Mouse (Mus musculus): ENCODE results near the gene Gm8994. TPM values are rescaled to one million over a fixed set of nuclear protein-coding genes. Genes with fewer than 3 reads are reported as not detected.
A peak's percentile ranks its signal among the peaks of the same experiment; 100 is the strongest.
"Not testable (repeated sequence)": the region's sequence is repeated elsewhere in the genome, so short reads cannot be mapped to it uniquely, and the experiment has no call there.

The Gm8994 gene
- polyA plus RNA-seq (2014; fragmentation: Nextera tagmentation; extraction: Ambion mirVana), result not detected in 2 replicates

DNA sequence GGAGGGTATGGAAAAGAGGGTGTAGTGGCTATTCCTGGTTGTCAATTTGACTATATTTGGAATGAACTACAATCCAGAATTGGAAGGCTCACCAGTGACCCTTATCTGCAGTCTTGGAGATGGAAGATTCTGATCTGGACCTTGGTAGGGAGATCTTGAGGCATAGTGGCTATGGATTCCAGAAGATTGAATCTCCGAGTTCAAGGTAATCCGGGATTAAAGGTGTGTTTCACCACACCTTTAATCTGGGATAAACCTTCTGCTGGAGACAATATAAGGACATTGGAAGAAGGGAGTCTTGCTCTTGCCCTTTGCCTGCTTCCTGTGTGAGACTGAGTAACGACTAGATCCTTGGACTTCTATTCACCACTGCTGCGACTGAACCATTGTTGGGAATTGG lies at the start of gene Gm8994:
Gene Gm8994 (plus strand): TSS at position 301 of the 400 bp plus-strand sequence.
- not testable (repeated sequence) for H3K27ac ChIP-seq; H3K27me3 ChIP-seq (ENCODE audit: control insufficient read depth, insufficient read depth, low read length); H3K4me1 ChIP-seq (replicated peaks; ENCODE audit: control insufficient read depth, insufficient read depth, low read length); H3K4me2 ChIP-seq (replicated peaks); DNase-seq (ENCODE audit: low spot score); ATAC-seq (ENCODE audit: low FRiP score); H3K36me3 ChIP-seq (replicated peaks; ENCODE audit: control insufficient read depth, insufficient read depth); H3K4me3 ChIP-seq (replicated peaks; ENCODE audit: low read length); H3K9ac ChIP-seq; H3K9me3 ChIP-seq (ENCODE audit: control insufficient read depth, low read length)
- 97% methylated on average over 4 of the region's 4 CpGs for WGBS

DNA sequence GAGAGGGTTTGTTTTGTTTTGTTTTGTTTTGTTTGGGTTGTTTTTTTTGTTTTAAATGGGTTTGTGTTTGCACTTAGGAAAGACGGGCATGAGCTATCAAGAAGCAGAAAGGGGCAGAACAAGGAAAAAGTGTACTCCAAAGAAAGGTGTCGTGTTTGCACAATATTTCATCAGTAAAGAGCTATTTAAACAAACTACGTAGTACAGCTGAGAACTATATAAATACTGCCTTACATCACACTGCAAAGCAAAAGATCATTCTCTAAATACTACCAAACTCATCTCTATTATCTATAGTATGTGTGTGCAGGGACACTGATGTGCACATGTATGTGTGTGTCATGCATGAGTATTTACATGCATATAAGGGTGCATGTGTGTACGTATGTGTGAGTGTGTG lies 49.7 kb upstream of the Gm8994 start:
- no peaks in the 10 kb centered on the region for H3K27me3 ChIP-seq (ENCODE audit: control insufficient read depth, insufficient read depth, low read length)
- no peak overlapping the region for H3K27ac ChIP-seq
- H3K36me3 ChIP-seq (replicated peaks; ENCODE audit: control insufficient read depth, insufficient read depth), result no peaks in the 10 kb centered on the region
- WGBS, result 85% methylated on average over 4 of the region's 4 CpGs
- DNase-seq (ENCODE audit: low spot score) (no peak), ATAC-seq (ENCODE audit: low FRiP score) (no peak)
- no peak overlapping the region for H3K4me2 ChIP-seq (replicated peaks)
- no peak overlapping the region for H3K9ac ChIP-seq
- H3K4me1 ChIP-seq (replicated peaks; ENCODE audit: control insufficient read depth, insufficient read depth, low read length), result no peaks in the 10 kb centered on the region
- no peak overlapping the region for H3K4me3 ChIP-seq (replicated peaks; ENCODE audit: low read length)
- no peaks in the 10 kb centered on the region for H3K9me3 ChIP-seq (ENCODE audit: control insufficient read depth, low read length)

GRCm38 (mm10) chr6:136284565-136284964 lies 42.8 kb upstream of the Gm8994 start:
- DNase-seq (ENCODE audit: low spot score), result no peak
- H3K9ac ChIP-seq, result no peak overlapping the region

GRCm38 (mm10) chr6:136286180-136286579 lies 41.2 kb upstream of the Gm8994 start:
- Histone ChIP-seq H3K4me1 (replicated peaks; ENCODE audit: control insufficient read depth, insufficient read depth, low read length) (0 out of 2 replicates have a peak, but pooled peaks cover 4% of the 10 kb centered on the region), H3K36me3 (replicated peaks; ENCODE audit: control insufficient read depth, insufficient read depth) (no peaks in the 10 kb centered on the region), H3K9me3 (ENCODE audit: control insufficient read depth, low read length) (no peaks in the 10 kb centered on the region), H3K27ac (no peak overlapping the region), H3K27me3 (ENCODE audit: control insufficient read depth, insufficient read depth, low read length) (no peaks in the 10 kb centered on the region), H3K4me3 (replicated peaks; ENCODE audit: low read length) (no peak overlapping the region), H3K4me2 (replicated peaks) (no peak overlapping the region), H3K9ac (no peak overlapping the region)
- WGBS, result 75% methylated on average over 11 of the region's 11 CpGs
- DNase-seq (ENCODE audit: low spot score) (no peak), ATAC-seq (ENCODE audit: low FRiP score) (no peak)

More at GRCm38 (mm10) chr6:136284565-136284964, 42.8 kb upstream of the Gm8994 start:
- no peak overlapping the region for H3K4me3 ChIP-seq (replicated peaks; ENCODE audit: low read length)
- ATAC-seq (ENCODE audit: low FRiP score), result no peak
- WGBS, result 88% methylated on average over 8 of the region's 8 CpGs
- no peak overlapping the region for H3K4me2 ChIP-seq (replicated peaks)
- H3K36me3 ChIP-seq (replicated peaks; ENCODE audit: control insufficient read depth, insufficient read depth), result no peaks in the 10 kb centered on the region
- no peaks in the 10 kb centered on the region for H3K27me3 ChIP-seq (ENCODE audit: control insufficient read depth, insufficient read depth, low read length)
- H3K4me1 ChIP-seq (replicated peaks; ENCODE audit: control insufficient read depth, insufficient read depth, low read length), result 0 out of 2 replicates have a peak, but pooled peaks cover 4% of the 10 kb centered on the region
- no peaks in the 10 kb centered on the region for H3K9me3 ChIP-seq (ENCODE audit: control insufficient read depth, low read length)
- H3K27ac ChIP-seq, result no peak overlapping the region

GRCm38 (mm10) chr6:136286589-136286988 lies 40.8 kb upstream of the Gm8994 start:
- H3K27me3 ChIP-seq (ENCODE audit: control insufficient read depth, insufficient read depth, low read length), result no peaks in the 10 kb centered on the region
- no peak overlapping the region for H3K9ac ChIP-seq
- no peak overlapping the region for H3K4me3 ChIP-seq (replicated peaks; ENCODE audit: low read length)
- H3K4me2 ChIP-seq (replicated peaks), result no peak overlapping the region
- H3K4me1 ChIP-seq (replicated peaks; ENCODE audit: control insufficient read depth, insufficient read depth, low read length), result 0 out of 2 replicates have a peak, but pooled peaks cover 4% of the 10 kb centered on the region
- no peaks in the 10 kb centered on the region for H3K9me3 ChIP-seq (ENCODE audit: control insufficient read depth, low read length)
- ATAC-seq (ENCODE audit: low FRiP score), result no peak
- 47% methylated on average over 4 of the region's 4 CpGs for WGBS
- no peaks in the 10 kb centered on the region for H3K36me3 ChIP-seq (replicated peaks; ENCODE audit: control insufficient read depth, insufficient read depth)
- no peak for DNase-seq (ENCODE audit: low spot score)
- H3K27ac ChIP-seq, result no peak overlapping the region

DNA sequence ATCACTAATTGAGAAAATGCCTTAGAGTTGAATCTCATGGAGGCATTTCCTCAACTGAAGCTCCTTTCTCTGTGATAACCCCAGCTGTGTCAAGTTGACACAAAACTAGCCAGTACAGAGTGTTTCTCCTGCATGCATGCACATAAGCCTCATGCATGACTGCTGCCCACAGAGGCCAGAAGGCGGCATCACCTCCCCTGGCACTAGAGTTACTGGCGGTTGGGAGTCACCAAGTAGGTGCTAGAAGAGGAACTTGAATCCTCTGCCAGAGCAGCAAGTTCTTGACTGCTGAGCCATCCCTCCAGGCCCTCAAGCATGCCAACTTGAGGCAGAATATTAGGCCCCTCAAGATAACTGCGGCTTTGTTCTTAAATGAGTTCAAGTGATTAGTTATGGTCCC lies 35.9 kb upstream of the Gm8994 start:
- 95% methylated on average over 3 of the region's 3 CpGs for WGBS
- H3K27ac ChIP-seq, result no peak overlapping the region
- H3K36me3 ChIP-seq (replicated peaks; ENCODE audit: control insufficient read depth, insufficient read depth), result no peaks in the 10 kb centered on the region
- no peak for DNase-seq (ENCODE audit: low spot score)
- ATAC-seq (ENCODE audit: low FRiP score), result no peak
- no peak overlapping the region for H3K9ac ChIP-seq
- H3K4me2 ChIP-seq (replicated peaks), result no peak overlapping the region
- H3K9me3 ChIP-seq (ENCODE audit: control insufficient read depth, low read length), result no peaks in the 10 kb centered on the region
- no peak overlapping the region for H3K4me3 ChIP-seq (replicated peaks; ENCODE audit: low read length)
- H3K4me1 ChIP-seq (replicated peaks; ENCODE audit: control insufficient read depth, insufficient read depth, low read length), result 0 out of 2 replicates have a peak, but pooled peaks cover 4% of the 10 kb centered on the region
- no peaks in the 10 kb centered on the region for H3K27me3 ChIP-seq (ENCODE audit: control insufficient read depth, insufficient read depth, low read length)

GRCm38 (mm10) chr6:136291951-136292714 lies 35.2 kb upstream of the Gm8994 start:
- 80% methylated on average over 11 of the region's 11 CpGs for WGBS
- no peak overlapping the region for H3K9ac ChIP-seq
- ATAC-seq (ENCODE audit: low FRiP score), result no peak

GRCm38 (mm10) chr6:136293700-136294099 lies 33.6 kb upstream of the Gm8994 start:
- Histone ChIP-seq H3K4me2 (replicated peaks) (no peak overlapping the region), H3K27ac (no peak overlapping the region), H3K36me3 (replicated peaks; ENCODE audit: control insufficient read depth, insufficient read depth) (no peaks in the 10 kb centered on the region), H3K9me3 (ENCODE audit: control insufficient read depth, low read length) (no peaks in the 10 kb centered on the region), H3K9ac (no peak overlapping the region), H3K27me3 (ENCODE audit: control insufficient read depth, insufficient read depth, low read length) (no peaks in the 10 kb centered on the region), H3K4me1 (replicated peaks; ENCODE audit: control insufficient read depth, insufficient read depth, low read length) (no peaks in the 10 kb centered on the region), H3K4me3 (replicated peaks; ENCODE audit: low read length) (no peak overlapping the region)
- ATAC-seq (ENCODE audit: low FRiP score) (no peak), DNase-seq (ENCODE audit: low spot score) (no peak)
- WGBS, result 91% methylated on average over 6 of the region's 6 CpGs

More at GRCm38 (mm10) chr6:136291951-136292714, 35.2 kb upstream of the Gm8994 start:
- Histone ChIP-seq H3K9me3 (ENCODE audit: control insufficient read depth, low read length) (no peaks in the 10 kb centered on the region), H3K4me3 (replicated peaks; ENCODE audit: low read length) (no peak overlapping the region), H3K27ac (no peak overlapping the region), H3K4me2 (replicated peaks) (no peak overlapping the region), H3K36me3 (replicated peaks; ENCODE audit: control insufficient read depth, insufficient read depth) (no peaks in the 10 kb centered on the region), H3K4me1 (replicated peaks; ENCODE audit: control insufficient read depth, insufficient read depth, low read length) (no peaks in the 10 kb centered on the region), H3K27me3 (ENCODE audit: control insufficient read depth, insufficient read depth, low read length) (no peaks in the 10 kb centered on the region)
- no peak for DNase-seq (ENCODE audit: low spot score)

DNA sequence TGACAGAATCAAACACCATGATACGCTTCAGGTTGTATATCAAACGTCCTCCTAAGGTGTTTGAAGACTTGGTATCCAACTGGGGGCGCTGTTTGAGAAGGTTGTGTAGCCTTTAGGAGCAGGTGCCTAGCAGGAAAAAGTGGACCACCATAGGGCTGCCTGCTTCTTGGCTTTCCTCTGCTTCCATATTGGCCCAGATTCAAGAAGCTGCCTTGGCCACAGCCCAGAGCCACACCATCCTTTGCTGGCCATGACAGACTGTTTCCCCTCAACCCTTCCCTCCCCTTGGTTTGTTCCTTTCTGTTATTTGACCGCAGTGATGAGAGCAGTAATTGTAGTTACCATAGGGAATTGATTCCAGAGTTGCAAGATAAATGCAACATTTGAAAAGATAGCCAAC lies 31.5 kb upstream of the Gm8994 start:
- 70% methylated on average over 4 of the region's 4 CpGs for WGBS
- H3K36me3 ChIP-seq (replicated peaks; ENCODE audit: control insufficient read depth, insufficient read depth), result no peaks in the 10 kb centered on the region
- H3K27ac ChIP-seq, result no peak overlapping the region
- no peaks in the 10 kb centered on the region for H3K9me3 ChIP-seq (ENCODE audit: control insufficient read depth, low read length)
- DNase-seq (ENCODE audit: low spot score) (peak; percentile 47), ATAC-seq (ENCODE audit: low FRiP score) (peak; percentile 51; the same call in 1 of the 2 replicates)
- no peaks in the 10 kb centered on the region for H3K4me1 ChIP-seq (replicated peaks; ENCODE audit: control insufficient read depth, insufficient read depth, low read length)
- no peak overlapping the region for H3K4me2 ChIP-seq (replicated peaks)
- no peak overlapping the region for H3K4me3 ChIP-seq (replicated peaks; ENCODE audit: low read length)
- H3K27me3 ChIP-seq (ENCODE audit: control insufficient read depth, insufficient read depth, low read length), result no peaks in the 10 kb centered on the region
- no peak overlapping the region for H3K9ac ChIP-seq
